Mouse (Mus musculus) layer of hippocampus, postnatal 14 days (tissue): ENCODE results near the gene Galnt15. TPM values are rescaled to one million over a fixed set of nuclear protein-coding genes. Genes with fewer than 3 reads are reported as not detected.
A peak's percentile ranks its signal among the peaks of the same experiment; 100 is the strongest.

Experiments
- DNase-seq, 2 experiments: peaks; one replicate each; pipeline ENCODE4 v3.0.0; 2021 to 2022; ENCODE audit warnings: low spot score in 2 of 2, mixed read lengths in 1 of 2
- long read RNA-seq, 2 experiments: library from polyadenylated mRNA; stranded (forward); transcript quantifications; one replicate each; pipeline ENCODE4 v2.0.0; 2021
- total RNA-seq, 2 experiments: library from RNA; stranded (reverse); gene quantifications; 2 replicates each; pipeline ENCODE4 v1.2.3; 2021

Gene Galnt15
- 1 to 10 TPM; 2.6 to 2.7 TPM for total RNA-seq
- long read RNA-seq, experiment 1, full-length matches to known transcripts = 1 of 1 reads
- long read RNA-seq, experiment 1, partial matches to known transcripts = 0 of 1 reads
- long read RNA-seq, experiment 1, other reads (novel, unspliced or antisense) = 0 of 1 reads
- long read RNA-seq, experiment 2 = 0 reads

DNA sequence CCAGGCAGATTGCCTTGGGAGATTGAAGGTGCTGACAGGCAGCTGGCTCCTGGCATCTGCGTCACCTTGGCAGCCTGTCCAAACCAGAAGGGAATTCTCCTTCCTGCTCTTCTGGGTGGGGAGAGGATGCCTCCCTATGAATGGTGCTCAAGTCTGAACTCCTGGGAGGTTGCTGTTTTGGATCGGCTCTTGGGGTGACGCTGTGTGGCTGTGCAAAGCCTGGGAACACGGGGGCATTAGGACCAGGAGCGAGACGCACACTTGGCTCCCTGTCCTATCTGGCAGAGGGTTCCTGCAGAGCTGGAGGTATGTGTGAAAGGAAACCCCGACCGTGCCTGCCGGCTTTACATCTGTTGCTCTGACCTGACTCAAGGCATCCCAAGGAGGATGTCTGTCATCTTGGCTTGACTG, at the start of gene Galnt15:
Gene Galnt15, plus strand, starts transcription at position 309 of the 411 bp plus-strand sequence.
- peak; percentile 31 to 41 for DNase-seq

DNA sequence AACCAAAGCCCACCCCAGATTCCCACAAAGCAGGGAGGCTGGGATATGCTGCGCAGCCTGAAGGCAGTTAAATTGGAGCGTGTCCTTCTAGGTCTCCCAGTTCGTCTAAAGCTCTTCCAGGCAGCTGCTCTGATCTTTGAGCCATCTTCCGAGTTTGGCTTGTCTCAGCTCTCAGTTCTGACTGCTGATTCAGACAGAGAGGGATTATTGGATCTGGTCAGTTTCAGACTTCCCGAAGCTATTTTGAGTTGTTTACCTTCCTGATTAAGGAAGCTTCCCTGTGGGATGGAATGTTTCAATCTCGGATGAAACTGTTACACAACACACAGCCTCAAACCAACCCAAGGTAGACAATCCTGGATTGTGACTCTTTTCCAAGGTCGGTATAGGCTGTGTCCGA, 34.8 kb upstream of the Galnt15 start:
- DNase-seq = no peak

DNA sequence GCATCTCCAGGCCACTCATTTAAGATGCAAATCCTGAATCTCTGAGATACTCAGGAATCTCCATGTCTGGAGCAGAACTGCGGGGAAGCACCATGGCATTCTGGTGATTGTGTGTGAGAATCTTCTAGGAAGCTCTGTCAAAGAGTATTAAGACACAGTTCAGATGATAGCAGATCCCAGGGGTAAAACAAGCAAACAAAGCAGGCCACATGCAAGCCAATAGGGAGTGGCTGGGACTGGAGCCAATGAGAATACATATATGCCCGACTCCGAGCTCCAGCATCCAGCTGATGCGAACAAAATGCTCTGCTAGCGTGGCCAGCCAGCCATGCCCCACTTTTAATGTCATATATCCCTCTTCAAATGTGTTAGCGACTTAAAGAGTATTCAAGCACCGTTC, 27.8 kb upstream of the Galnt15 start:
- DNase-seq = no peak

DNA sequence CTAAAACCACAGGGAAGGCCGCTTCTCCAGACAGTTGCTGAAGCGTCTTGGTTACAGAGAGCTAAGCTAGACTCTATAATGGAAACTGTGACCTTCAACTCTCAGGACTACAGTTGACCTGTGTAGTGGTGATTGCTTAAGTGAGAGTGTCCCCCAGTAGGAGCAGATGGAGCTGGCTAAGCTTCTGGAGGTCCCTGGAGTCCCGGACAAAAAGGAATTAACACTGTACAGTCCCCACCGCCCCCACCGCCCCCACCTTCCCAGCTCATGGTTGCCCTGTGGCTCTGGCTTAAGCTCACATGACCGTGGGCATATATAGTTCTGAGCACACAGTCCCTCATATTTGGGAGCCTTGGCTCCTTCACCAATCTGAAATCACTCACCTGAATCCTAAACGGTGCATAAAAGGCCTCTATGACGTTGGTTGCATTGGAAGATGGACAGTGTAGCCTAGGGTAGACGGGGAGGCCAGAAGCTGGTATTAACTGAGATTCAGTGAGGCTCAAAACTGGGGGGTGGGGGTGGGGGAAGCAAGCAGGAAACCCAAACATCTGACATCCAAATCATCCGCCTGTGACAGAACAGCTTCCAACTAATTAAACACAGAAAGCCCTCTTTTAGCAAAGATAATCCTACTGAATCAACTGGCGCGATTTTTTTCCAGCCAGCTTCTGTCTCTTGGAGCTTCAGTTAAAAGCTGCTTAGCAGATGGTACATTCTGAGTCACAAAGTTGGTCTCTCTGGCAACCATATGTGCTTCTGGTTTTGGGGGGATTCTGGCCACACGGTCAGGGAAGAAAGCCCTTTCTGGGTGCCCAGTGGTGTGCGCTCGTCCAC, 26.1 kb upstream of the Galnt15 start:
- peak; percentile 32 to 83 for DNase-seq

DNA sequence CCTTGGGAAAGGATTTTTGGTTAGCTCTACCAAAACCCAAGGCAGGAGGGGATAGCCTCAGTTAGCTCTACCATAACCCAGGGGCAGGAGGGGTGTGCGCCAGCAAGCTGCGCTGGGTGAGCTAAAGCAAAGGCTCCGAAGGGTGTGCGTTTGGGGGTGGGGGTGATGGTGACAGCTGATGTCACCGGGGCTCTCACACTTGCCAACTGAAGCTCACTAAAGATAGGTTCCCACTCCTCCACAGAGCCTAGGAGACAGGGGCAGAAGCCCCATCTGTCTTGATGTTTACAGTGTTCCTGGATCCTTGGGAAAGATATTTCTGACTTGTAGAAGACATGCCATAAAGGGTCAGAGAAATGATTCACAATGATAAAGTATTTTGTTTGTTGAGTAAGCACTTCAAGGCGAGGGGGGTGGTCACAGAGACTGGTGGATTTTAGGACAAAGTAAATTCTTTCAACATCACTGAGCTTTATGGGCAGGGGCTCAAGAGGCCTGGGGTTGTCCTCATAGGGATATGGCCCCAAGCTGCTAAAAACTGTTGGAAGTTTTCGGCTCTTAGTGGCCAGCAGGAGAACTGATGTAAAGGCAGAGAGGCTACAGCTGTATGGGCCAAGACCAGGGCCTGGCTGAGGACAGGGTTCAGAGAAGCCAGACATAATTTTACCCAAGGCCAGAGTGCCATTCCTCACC, 24.7 kb upstream of the Galnt15 start:
- no peak for DNase-seq

DNA sequence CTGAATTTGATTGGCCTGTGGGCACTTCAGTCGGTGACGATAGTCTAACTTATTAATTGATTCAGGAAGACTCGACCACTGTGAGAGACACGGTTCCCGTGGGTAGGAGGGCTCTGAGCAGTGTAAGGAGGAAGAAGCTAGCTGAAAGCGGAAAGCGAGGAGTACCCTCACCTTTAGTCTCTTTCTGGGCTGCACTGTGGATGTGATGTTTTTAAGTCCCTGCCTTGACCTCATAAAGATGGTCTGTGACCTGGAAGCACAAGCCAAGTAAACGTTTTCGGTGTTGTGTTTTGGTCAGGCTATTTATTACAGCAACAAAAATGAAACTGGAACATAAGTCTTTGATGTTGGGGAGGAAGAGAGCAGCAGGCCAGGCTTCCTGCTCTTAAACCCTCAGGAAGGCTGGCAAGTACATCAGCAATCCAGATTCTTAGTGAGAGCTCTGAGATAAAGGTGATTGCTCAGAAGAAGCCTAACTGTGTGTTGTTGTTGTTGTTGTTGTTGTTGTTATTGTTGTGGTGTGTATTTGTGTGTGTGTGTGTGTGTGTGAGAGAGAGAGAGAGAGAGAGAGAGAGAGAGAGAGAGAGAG, 23.0 kb upstream of the Galnt15 start:
- no peak for DNase-seq

DNA sequence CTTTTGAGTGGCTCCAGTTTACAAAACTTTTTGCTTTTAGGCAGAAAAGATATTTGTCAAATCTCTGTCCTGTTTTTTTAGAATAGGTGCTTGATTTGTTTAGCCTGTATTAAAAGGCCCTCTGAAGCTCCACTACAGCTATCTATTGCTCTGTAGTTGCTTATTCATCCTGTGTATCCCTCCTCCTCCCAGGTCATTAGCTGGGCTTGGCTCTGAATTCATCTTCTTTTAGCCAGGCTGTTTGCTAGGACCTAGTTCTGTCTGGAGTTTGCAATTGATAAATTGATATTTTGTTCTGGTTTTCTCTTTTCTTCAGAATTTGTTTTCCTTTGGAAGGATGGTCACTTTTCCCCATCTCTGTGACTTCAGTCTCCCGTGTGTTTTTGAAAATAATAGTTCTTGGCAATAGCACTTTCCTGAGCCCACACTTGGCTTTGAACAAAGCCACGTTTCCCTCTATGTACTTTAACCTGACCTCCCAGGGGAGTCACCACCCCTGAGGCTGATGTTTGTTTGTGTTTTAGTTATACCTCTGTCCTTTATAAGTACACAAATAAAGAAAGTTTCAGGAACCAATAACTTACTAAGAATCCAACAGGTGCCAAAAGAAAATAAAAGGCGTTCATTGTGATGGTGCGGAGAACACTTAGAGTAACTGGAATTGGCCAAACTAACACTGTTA, 21.0 kb upstream of the Galnt15 start:
- DNase-seq = no peak

DNA sequence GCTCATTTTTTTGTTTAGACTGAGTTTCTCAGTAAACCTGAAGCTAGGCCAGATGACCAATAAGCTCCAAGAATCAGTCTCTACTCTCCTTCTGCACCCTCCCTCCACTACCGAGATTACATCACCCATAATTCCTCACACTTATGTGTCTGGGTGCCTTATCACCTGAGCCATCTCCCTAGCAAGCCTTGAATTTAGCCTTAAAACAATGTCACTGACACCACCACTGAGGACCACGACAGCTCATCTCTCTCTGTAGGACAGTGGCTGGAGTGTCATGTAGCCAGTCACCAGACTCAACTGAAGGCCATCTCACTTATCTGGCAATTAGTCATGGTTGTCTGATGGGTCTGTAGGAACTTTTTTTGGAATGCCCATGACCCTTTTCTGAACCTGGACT, 19.1 kb upstream of the Galnt15 start:
- no peak for DNase-seq

DNA sequence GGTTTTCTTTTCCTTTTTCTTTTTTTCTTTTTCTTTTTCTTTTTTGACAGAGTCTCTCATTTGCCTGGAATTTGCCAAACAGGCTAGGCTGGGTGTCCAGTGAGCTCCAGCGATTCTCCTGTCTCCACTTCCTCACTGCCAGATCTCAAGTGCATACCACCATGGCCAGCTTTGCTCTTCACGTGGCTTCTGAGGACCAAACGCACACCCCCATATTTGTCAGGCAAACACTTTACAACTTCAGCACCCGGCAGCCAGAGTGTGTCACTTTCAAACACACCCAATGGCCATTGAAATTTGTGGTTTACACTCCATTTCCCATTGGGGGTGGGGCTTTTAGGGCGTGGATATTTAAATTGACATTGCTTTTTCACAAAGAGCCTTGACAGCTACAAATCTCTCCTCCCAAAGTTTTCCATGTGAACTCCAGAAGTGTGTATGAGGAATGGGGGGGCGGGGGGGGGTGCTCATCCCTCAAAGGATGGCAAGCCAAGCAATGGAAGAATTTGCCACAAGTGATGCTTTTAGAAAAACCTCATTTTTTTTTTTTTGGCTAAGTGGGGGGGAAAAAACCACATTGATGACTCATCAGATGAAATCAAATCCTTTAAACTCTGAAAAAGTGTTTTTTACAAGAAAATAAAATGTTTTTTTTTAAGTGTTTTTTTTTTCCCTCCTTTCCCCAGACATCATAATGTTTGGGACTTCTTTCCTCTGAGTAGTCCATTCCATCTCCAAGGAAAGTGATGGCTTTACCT, 17.1 kb upstream of the Galnt15 start:
- DNase-seq = no peak

DNA sequence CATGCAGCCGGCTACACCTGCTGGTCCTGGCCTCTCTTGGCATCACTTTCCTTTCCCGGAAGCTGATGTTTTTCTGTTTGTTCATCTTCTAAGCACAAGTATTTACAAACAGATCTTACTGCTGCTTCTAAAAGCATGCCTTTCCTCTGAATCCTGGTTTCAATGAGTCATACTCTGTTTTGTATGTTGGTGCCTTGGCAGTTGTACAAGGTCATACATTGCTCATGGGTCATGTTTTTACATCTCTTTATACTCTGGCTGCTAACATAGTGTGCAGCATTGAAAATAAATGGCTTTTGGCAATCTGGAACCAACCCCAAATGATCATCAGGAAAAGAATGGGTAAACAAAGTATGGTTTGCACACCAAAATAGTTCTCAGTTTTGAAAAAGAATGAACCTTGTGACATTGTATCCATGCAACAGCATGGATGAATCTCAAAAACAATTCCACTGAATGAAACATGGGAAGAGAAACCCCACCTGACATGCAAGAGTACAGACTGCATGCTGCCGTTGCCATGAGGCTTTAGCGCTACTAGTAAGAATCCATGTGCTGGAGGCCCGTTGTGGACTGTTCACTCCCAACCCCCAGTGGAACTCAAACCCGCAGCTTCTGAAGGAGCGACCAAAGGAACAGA, 13.5 kb upstream of the Galnt15 start:
- peak in 1 of 2 experiments; percentile 44 for DNase-seq

DNA sequence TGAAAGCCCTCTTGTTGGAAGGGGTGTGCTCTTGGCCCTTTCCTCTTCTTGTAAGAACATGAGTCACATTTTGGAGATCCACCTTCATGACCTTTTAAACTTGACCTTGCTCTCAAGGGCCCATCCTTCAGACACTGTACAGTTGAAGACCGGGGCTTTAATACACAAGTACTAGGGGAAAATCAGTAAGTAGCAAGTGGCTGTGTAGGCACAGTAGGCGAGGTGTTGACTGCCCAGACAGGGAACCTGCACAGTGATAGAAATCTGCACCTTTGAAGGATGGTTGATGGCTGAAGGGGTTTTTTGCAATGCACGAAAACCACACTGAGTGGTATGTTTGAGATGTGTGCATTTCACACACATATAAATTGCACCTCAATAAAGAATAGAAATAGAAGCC, 12.3 kb upstream of the Galnt15 start:
- no peak for DNase-seq

DNA sequence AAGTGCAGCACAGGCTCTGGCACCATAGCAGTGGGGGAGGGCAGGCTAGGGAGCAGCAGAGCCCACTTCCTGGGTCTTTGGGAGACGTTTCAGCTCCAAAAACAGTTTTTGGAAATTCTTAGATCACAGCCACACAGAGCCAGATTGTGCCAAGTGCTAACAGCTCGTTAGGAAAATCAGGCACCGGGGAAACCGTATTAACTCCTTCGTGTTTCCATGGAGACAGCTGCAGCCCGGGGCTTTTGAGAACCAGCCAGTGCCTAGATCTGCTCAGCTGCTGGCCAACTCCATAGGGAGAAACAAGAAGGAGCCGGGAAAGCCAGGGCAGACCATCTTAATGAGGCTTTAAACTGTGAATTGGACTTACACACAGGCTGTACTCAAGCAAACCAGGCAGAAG, 11.9 kb upstream of the Galnt15 start:
- DNase-seq = peak; percentile 79 to 93

DNA sequence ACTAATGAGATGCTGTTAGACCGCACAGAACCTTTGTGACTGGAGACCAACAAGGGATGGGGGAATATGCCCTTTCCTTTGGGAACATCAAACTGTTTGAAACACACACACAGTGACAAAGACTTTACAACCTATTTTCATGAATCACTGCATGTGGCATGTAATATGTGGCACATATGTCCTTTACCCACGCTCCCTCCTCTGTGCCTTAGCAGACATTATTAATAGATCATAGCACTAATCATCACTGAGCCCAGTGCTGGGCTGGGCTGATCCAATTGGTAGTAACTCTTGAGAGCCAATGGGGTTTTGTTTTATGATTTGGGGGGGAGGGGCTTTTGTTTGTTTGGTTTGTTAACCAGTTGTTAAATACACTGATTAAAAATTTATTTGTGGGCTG, 11.3 kb upstream of the Galnt15 start:
- DNase-seq = no peak

DNA sequence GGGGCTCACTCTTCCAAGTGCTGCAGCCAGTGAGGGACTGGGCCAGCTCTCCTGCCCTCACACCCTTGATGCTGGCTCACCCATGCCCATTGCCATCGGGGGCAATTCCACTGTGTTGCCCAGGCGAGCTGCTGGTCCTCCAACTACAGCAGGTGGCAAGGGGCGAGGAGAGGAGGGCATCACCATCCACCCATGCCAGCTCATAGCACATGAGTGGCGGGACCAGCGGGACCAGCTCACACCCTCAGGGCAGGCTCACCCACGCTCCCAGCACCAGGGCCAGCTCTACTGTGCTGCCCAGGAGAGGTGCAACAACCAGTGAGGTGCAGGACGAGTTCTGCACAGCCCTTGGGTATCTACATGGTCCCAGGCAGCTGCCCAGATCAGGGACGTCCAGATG, 9.7 kb upstream of the Galnt15 start:
- DNase-seq = no peak

DNA sequence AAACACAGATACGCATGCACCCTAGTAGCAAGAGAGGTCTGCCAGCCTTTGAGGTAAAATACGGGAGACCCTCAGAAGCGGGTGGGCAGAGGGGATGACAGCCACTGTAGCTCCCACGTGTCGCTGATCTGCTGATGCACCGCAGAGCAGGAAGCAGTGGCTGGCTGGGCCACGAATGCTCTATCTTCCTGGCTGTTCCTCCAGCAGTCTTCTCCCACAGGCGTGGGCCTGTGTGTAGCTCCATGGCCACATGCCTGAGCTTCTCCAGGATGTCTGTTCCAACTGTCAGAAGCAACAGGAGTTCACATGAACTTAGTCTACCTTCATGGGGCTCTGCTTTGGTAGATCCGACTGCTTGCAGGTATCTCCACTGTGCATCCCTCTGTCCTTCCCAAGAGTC, 6.8 kb upstream of the Galnt15 start:
- no peak for DNase-seq

DNA sequence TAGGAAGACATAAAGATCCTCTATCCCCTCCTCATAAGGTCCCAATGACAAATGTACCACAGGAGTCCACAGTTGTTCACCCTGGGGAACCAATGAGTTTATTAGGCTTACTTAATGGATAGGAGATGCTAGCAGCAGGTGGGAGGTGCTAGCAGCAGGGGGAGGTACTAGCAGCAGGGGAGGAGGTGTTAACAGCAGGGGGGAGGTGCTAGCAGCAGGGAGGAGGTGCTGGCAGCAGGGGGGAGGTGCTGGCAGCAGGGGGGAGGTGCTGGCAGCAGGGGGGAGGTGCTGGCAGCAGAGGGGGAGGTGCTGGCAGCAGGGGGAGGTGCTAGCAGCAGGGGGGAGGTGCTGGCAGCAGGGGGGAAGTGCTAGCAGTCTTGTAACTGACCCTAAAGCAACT, 6.3 kb upstream of the Galnt15 start:
- no peak for DNase-seq

DNA sequence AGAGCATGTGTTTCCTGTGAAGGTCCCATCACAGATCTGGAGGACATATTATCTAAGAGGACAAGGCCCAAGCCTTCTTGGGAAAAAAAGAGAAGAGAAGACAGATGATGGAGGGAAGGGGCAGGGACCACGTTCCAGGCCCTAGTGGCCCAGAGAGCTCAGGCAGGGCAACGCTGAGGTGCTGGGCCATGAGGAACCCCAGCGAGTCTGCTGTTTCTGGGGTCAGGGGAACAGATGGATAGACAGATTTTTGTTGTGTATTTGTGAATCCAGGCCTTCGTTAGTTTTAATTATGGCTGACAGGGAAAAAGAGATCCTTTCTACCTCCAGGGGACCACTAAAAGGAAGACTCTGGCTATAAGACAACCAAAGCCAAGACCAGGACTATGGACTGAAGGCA, 4.9 kb upstream of the Galnt15 start:
- DNase-seq = no peak

DNA sequence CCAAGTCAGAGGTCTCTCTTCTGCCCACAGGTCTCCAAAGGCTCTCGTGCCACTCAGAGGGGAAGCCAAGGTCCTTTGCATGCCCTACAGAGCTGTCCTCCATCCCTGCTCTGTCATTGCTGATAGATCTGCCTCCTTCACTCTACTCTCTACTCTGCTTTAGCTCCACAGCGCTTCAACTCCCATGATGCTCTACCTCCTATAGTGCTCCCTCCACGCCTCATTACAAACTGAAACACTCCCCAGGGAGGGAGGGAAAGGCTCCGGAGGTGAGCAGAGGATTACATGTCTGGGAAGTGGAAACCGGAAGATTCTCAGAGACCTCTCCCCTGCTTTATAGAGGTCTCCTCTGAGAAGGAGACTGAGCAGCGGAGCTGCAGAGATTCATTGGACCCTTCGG, 1.6 kb upstream of the Galnt15 start:
- no peak for DNase-seq

DNA sequence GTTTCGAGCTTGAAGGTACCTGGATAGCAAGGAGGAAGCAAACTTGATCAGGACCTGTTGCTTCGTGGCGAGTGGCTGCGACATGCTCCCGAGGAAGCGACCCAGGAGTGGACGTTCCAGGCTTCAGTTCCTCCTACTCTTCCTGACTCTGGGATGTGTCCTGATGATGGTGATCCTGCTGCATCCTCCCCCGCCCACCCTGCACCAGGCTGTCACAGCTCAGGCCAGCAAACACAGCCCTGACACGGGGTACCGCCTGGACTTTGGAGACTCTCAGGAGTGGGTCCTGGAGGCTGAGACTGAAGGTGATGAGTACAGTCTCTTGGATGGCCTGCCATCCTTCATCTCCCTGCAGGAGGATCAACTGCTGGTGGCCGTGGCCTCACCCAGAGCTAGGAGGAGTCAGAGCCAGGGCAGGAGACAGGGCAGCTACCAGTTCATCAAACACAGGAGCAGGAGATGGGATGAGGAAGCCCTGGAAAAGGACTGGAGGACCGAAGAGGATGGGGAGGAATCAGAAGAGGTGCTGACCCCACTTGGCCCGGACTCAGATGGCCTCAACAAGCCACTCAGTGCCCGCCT, 713 bp downstream of the Galnt15 start:
- DNase-seq = no peak

DNA sequence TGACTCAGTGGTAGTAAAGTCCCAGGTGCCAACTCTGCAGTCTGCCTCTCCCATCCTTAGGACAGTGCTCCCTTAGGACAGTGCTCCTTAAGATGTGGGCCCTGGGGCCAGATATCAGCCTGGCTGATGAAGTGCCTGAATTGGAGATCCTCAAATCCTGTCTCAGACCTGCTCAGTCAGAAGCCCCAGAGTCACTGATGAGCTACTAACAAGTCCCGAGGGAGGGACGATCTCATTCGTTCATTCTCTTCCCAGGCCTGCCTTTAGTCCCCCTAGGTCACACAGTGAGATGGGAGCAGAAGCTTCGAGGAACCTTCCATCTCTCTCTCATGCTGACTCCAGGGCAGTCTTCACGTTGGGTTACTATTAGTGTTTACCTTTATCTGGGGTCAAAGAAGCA, 1.3 kb downstream of the Galnt15 start:
- no peak for DNase-seq
